Mouse (Mus musculus): ENCODE results near the gene Depdc1b.

GRCm38 (mm10) chr13:108449116-108450097 is 133.3 kb downstream of the Depdc1b start, which contains the start of gene Pde4d:
- TF ChIP-seq CTCF (IDR thresholded peaks at IDR 0.05; ENCODE audit: control insufficient read depth, insufficient read depth, insufficient read length) (no peak), MAX (IDR thresholded peaks at IDR 0.05) (no peak), MYOG (IDR thresholded peaks at IDR 0.05; ENCODE audit: control insufficient read depth, extremely low read depth, insufficient read length) (no peak)
